Mouse (Mus musculus) splenic B cell, adult 2 months (primary cell): ENCODE measurements at regions not wholly inside any gene's neighbourhood (a gene's known extent, or its start where the extent isn't known, plus 50 kb on each side); places are given as distances from the start of the nearest gene placed in this dataset.

Experiments
- DNase-seq: peaks from one replicate; pipeline ENCODE4 v3.0.0-alpha.2; 2011; ENCODE audit warnings: low read depth, low spot score
- H3K27me3 ChIP-seq: 2 replicates; pipeline ENCODE4 v1.6.1; 2012; ENCODE audit warnings: mild to moderate bottlenecking, low read length, moderate library complexity, mixed read lengths; ENCODE audit not compliant: control insufficient read depth, poor library complexity, insufficient read depth, severe bottlenecking
- H3K36me3 ChIP-seq: 2 replicates; pipeline ENCODE4 v1.6.1; 2012; ENCODE audit warnings: mild to moderate bottlenecking, low read length, moderate library complexity, mixed read lengths; ENCODE audit not compliant: control insufficient read depth, poor library complexity, insufficient read depth, severe bottlenecking

DNA sequence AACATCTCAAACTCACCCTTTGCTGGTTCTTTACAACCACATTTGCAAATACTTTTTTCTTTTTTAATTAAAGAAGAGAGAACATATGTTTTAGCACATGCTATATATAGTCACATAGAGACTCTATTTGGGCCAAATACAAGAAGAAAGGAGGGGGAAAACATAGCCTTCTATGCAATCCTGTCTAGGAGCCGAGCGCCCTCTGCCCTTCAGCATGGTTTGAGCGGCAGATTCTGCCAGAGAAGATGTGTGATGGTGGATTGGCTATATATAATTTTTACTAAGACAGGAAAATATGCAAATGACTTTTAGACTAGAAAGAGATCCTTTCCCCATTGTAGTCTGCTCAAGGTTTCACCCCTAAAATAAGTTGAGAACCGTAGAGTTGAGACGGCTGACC is 60.0 kb upstream of the Myom1 start:
- Histone ChIP-seq H3K36me3 (no peaks in the 10 kb centered on the region), H3K27me3 (no peaks in the 10 kb centered on the region)
- DNase-seq: peak; percentile 56

DNA sequence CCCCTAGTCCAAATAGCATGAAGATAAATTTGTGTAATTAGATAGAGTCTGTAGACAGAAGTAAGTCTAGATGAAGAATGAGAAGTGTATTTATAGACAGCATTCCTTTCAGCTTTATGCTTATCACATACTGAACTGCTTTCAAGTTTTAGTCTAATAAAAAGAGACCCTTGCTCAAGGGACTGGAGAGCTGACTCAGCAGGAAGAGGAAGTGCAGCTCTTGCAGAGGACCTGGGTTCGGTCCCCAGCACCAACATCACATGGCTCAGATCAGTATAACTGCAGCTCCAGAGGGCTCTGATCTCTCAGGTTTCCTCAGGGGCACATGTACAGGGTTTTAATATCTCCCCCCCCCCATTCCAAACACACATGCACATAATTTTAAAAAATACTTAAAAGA is 68.2 kb upstream of the Myom1 start:
- Histone ChIP-seq H3K27me3 (no peaks in the 10 kb centered on the region), H3K36me3 (no peaks in the 10 kb centered on the region)
- DNase-seq: no peak

DNA sequence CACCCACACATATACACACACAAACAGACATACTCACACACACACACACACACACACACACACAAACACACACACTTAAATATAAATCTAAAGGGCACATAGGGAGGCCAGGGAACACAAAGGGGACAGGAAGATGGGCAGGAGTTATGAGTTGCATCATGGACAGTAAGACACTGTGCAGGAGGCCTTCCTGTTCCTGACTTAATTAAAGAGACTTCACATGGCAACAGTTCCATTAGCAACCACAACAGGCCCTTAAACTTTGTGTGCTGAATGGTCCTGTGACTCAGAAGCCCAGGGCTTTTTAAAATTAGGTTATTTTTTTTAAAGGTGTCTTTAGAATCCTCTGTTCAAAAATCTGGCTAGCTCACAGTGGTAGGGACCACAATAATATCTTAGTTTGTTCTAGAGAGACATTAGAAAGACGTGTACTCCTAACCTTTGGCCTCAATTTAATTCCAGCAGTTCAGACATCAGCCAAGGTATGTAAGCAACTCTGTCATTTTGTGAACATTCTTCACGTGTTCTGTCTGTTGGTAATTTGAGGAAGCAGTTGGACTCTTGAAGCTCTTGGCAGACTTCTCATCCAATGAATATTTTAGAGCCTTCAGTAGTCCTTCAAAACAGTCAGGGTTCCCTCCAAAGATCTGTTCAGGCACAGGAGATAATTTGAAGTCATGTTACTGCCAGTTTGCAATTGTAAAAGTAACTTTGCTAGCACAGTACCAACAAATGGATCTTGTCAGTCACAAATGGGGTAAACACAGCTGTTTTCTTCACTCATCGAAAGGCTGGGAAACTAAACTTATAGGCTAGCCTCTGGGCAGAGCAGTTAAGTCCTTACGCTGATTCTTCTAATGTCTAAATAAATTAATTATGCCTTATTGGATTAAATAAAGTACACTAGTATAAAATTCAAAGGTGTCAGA is 69.0 kb upstream of the Myom1 start:
- DNase-seq: no peak
- no peaks in the 10 kb centered on the region for H3K27me3 ChIP-seq
- H3K36me3 ChIP-seq: no peaks in the 10 kb centered on the region

DNA sequence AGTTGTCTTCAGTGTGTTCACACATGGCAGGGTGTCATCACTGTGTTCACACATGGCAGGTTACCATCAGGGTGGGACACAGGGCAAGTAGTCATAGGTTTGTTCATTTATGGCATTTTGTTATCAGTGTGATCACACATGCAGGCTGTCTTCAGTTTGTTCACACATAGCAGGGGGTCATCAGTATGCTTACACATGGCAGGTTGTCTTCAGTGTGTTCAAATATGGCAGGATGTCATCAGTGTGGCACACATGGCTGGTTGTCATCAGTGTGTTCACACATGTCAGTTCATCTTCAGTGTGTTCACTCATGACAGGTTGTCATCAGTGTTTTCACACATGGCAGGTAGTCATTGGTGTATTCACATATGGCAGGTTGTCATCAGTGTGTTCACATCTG is 69.9 kb upstream of the Myom1 start:
- H3K27me3 ChIP-seq: no peaks in the 10 kb centered on the region
- H3K36me3 ChIP-seq: no peaks in the 10 kb centered on the region
- DNase-seq: no peak

DNA sequence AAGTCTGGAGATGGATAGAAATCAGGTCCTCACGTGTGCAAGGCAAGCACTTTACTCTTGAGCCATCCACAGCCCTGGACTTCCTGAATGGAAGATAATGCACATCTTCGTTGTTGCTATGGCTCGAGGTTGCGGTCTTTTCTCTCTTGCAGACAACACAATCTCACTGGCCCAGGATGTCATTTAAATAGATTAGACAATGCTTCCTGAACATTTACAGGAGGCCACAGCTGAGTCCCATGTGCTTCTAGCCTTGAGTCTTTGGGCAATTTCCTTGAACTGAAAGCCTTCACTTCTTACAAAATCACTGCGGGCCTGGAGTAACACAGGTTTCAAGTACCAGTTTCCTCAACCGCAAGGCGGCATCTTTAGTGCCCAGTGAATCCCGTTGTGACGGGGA is 71.8 kb upstream of the Myom1 start:
- DNase-seq: no peak
- H3K27me3 ChIP-seq: no peaks in the 10 kb centered on the region

DNA sequence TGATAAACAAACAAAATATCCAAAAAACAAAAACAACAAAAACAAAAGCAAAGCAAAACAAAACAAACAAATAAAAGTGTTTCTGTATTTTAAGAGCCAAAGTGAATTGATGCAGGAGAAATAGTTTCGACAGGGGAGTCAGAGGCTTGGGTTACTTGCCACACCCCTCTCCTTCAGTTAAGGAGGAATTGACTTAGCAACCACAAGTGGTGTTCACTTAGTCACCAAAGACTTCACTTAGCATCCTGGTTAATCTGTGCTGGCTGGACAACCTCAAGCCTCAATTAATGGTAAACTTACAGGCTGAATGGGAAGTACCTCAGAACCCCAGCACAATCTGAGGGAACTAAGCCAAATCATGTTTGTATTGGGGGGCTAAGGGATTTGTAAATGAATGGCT is 72.9 kb upstream of the Myom1 start:
- Histone ChIP-seq H3K36me3 (no peaks in the 10 kb centered on the region), H3K27me3 (no peaks in the 10 kb centered on the region)
- no peak for DNase-seq

More for the DNA sequence above, 71.8 kb upstream of the Myom1 start:
- H3K36me3 ChIP-seq: no peaks in the 10 kb centered on the region

DNA sequence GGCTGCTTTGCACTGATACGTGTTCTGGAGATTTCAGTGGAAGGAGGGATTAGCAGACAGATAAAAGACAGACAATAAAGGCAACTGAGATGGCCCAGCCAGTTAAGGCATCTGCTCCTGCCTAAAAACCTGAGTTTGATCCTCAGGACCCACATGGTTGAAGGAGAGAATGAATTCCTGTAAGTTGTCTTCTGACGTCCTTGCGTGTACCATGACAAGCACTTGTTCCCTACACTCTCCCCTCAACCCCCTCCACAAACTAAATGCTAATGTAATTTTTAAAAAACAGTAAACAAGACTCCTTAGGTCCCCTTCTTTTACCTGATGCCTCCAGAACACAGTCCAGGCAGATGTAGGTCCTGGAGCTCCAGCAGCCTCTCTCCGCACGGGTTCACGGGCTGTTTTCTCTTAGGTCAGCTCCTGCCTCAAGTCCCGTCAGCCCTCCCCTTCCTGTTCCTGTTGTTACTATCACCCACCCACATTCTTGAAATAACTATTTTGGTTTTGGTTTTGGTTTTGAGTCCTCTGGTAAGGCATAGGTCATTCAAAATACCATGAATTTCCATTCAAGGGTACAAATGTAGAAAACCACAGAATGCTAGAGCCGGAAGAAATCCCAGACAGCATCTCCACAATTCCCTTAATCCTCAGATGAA is 71.3 kb upstream of the Tgif1 start:
- peak; percentile 82 for DNase-seq
- no peaks in the 10 kb centered on the region for H3K27me3 ChIP-seq
- 0 out of 2 replicates have a peak, but pooled peaks cover 2% of the 10 kb centered on the region for H3K36me3 ChIP-seq

DNA sequence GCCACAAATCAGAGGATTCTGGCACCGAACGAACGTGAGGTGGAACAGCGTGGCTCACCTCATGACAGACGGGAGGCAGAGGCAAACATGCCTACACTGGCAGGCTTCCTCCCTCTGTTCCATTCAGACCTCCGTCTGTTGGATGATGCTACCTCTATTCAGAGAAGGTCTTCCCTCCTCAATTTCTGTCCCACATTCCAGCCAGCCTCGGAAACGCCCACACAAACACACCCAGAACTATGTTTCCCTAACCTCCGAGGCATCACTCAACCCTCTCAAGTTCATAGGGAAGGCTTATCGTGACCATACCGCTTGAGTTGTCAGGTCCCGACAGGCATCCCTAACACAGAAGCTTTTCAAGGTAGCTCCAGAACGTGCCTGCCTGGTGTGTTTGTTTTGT is 68.3 kb upstream of the Tgif1 start:
- Histone ChIP-seq H3K27me3 (no peaks in the 10 kb centered on the region), H3K36me3 (0 out of 2 replicates have a peak, but pooled peaks cover 2% of the 10 kb centered on the region)

DNA sequence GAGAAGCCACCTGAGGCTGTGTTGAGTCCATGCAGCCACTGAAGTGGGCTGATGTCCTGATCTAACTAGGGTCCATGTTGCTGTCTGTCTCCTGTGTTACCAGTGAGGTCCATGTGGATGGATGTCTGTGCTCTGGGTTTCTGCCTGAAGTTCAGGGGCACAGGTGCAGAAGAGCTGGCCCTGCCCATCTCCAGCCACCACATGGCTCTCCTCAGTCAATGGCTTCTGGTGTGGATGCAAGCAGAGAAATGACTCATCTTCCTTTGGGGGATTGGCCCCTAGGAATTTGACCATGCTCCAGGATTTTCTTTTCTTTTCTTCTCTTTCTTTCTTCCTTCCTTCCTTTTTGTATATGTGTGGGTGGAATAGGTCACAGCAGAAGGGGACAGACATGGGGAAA is 66.8 kb upstream of the Tgif1 start:
- no peak for DNase-seq
- Histone ChIP-seq H3K36me3 (0 out of 2 replicates have a peak, but pooled peaks cover 2% of the 10 kb centered on the region), H3K27me3 (no peaks in the 10 kb centered on the region)

More for the DNA sequence above, 68.3 kb upstream of the Tgif1 start:
- no peak for DNase-seq

DNA sequence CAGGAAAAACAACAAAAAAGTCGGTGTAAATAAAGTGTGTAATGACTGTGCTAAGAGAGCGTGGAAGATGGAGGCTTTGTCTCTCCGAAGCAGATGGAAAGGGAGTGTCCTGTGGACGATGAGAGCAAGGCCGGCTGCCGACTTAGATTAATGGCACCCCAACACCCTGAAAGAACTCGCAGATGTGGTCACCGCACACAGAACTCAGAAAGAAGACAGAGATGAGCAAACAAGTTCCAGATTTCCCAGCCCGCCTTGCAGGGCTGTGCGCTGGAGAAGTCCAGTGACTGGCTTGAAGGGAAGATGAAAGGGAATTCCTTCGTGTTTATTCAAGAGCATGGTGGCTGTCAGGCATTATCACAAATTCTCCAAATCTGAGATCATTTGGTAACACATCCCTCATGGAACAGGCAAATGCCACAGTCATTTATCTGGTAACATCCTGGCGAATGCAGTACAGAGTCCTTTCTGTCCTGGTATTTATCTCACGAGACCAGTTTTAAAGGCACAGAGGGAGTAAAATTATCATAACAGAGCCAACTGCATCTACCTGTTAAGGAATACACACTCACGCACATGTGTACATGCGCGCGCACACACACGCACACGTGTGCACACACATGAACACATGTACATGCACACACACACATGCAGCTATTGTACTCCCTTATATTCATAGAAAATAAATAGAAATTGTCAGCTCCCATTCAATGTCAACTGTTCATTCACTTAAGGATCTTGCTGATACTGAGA is 64.0 kb upstream of the Tgif1 start:
- 0 out of 2 replicates have a peak, but pooled peaks cover 2% of the 10 kb centered on the region for H3K36me3 ChIP-seq
- no peak for DNase-seq
- H3K27me3 ChIP-seq: no peaks in the 10 kb centered on the region

DNA sequence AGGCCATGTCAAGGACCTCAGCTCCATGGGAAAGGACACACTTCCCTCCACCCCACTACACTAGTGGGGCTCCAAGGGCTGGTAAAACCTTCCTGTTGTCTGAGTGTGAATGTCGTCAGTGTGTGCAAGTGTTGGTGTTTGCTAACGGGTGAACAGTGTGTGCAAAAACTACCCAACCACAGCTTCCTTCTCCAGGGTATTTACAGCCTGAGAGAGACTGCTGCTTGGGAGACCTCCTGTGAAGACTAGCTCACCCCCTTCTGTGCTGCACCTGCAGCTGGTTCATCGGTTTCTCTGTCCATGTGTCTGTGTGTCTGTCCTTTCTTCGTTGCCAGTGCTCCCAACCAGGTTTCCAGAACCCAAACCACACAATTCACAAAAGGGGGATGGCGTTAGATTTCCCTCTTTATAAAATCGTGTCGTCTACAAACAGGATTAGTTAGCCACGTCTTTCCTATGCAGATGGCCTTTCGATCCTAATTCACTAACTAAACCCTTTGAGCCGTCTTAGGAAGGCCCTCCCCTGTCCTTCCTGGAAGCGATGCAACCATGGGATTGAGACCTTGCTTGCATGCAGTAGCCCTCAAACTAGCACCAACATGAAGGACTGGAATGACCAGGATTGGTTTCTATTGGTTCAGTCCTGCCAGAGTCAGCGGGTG is 62.9 kb upstream of the Tgif1 start:
- no peak for DNase-seq
- H3K27me3 ChIP-seq: no peaks in the 10 kb centered on the region
- 0 out of 2 replicates have a peak, but pooled peaks cover 2% of the 10 kb centered on the region for H3K36me3 ChIP-seq

DNA sequence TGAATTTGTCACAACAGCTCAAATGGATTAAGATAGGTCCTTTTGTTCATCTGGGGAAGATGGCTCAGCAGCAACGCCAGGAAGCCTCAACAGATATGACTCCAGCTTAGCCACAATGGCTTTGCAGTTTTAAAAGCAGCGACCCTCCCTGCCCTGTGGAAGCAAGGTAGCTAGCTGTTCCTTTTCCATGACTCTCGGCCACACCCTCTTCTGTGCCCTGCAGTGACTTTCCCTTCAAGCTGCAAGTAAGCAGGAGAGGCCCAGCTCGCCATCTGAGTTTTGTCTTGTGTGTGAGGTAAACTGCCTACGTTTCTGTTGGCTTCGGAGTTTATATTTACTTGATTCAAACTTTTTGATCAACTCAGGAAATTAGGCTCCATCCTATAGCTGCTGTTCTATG is 62.1 kb upstream of the Tgif1 start:
- Histone ChIP-seq H3K27me3 (no peaks in the 10 kb centered on the region), H3K36me3 (0 out of 2 replicates have a peak, but pooled peaks cover 2% of the 10 kb centered on the region)
- DNase-seq: no peak

DNA sequence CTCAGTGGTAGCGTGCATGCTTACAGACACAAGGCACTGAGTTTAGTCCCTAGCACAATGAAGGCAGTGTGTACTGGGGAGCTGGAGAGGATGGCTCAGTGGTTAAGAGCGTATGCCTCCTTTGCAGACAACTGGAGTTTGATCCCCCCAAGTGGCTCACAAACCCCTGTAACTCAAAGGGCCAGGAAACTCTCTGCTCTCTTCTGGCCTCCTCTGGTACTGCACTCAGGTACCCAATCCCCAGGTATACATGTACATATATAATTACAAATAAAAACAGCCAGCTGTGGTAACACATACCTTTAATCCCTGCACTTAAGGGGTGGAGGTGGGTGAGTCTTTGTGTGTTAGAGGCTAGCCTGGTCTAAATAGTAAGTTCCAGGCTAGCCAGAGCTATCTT is 56.9 kb upstream of the Tgif1 start:
- H3K36me3 ChIP-seq: no peaks in the 10 kb centered on the region
- DNase-seq: peak; percentile 51
- H3K27me3 ChIP-seq: no peaks in the 10 kb centered on the region

DNA sequence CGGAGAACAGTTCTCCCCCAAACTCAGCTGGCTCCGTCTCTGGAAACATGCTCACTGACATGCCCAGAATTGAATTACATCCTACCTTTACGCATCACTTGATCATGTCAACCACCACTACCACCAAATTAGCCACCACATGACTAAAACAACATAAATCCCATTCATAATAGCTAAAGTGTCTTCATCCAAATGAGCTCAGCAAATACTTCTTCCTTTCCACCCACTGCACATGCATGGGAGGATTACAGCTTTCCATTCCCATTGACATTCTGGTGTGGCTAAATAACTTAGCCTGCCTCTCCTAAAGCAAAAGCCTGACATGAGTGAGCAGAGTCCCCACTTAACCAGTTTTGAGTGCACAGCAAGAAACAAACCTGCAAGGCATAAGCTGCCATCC is 56.2 kb upstream of the Tgif1 start:
- H3K36me3 ChIP-seq: no peaks in the 10 kb centered on the region
- DNase-seq: no peak
- no peaks in the 10 kb centered on the region for H3K27me3 ChIP-seq
